In genomic region chr6:141226851-141227657, GRCm38 (mm10) we compare ENCODE assay signal across 12 mouse cellular contexts. TPM values are rescaled to one million over a fixed set of nuclear protein-coding genes. Genes with fewer than 3 reads are reported as not detected.
DNase-seq lines count a peak whose midpoint lies in the region; ATAC-seq and TF ChIP-seq lines count a peak whose summit lies in the region.
"Had no signal": no experiment of that assay in that cellular context is flagged by ENCODE, and none has a peak within 500 bp of the region (broad histone marks: within the 10 kb centered on the region; RNA-seq: fewer than 3 reads in every experiment).

No protein-coding gene starts in this region.

- no peaks in the 10 kb centered on the region for H3K9me3 ChIP-seq in stomach, embryonic 14.5 days (ENCODE audit: control insufficient read depth, low read depth, low read length)
- H3K9me3 ChIP-seq in stomach, postnatal 0 days (ENCODE audit: control insufficient read depth, low read length): no peaks in the 10 kb centered on the region
- no peaks in the 10 kb centered on the region for H3K9me3 ChIP-seq in stomach, embryonic 16.5 days (replicated peaks; ENCODE audit: control insufficient read depth, low read length)

- H3K4me2 ChIP-seq in stomach, embryonic 14.5 days (replicated peaks; ENCODE audit: low read depth, low read length): no peak overlapping the region
- no peak overlapping the region for H3K4me2 ChIP-seq in stomach, postnatal 0 days (replicated peaks; ENCODE audit: low read depth)
- peak overlapping the region; percentile 1; the same call in 1 of the 2 replicates for H3K4me2 ChIP-seq in stomach, embryonic 16.5 days (ENCODE audit: low read depth, low read length)

- H3K36me3 ChIP-seq in kidney, adult 2 months (ENCODE audit: control insufficient read depth, insufficient read depth, low read length): no peaks in the 10 kb centered on the region
- H3K36me3 ChIP-seq in stomach, embryonic 14.5 days (ENCODE audit: control insufficient read depth, insufficient read depth, low read length): no peaks in the 10 kb centered on the region
- no peaks in the 10 kb centered on the region for H3K36me3 ChIP-seq in stomach, postnatal 0 days (ENCODE audit: control insufficient read depth, insufficient read depth, low read length)
- H3K36me3 ChIP-seq in stomach, embryonic 16.5 days (ENCODE audit: control insufficient read depth, insufficient read depth, low read length): no peaks in the 10 kb centered on the region

- TF ChIP-seq EP300 in stomach, postnatal 0 days (optimal IDR thresholded peaks at IDR 0.05): no peak

- H3K4me3 ChIP-seq in kidney, adult 2 months (ENCODE audit: insufficient read depth, low read depth, low read length): no peak overlapping the region
- H3K4me3 ChIP-seq in stomach, embryonic 14.5 days (ENCODE audit: low read depth, low read length): no peak overlapping the region
- H3K4me3 ChIP-seq in stomach, postnatal 0 days (ENCODE audit: low read depth, low read length): no peak overlapping the region
- no peak overlapping the region for H3K4me3 ChIP-seq in stomach, embryonic 16.5 days (replicated peaks; ENCODE audit: low read length)

- ATAC-seq in stomach, embryonic 14.5 days (ENCODE audit: insufficient number of reproducible peaks, insufficient read depth, low FRiP score, low read depth): no peak
- ATAC-seq in stomach, postnatal 0 days (ENCODE audit: low FRiP score, low TSS enrichment): no peak
- no peak for ATAC-seq in stomach, embryonic 16.5 days (ENCODE audit: insufficient read depth, low FRiP score)

- no peak for TF ChIP-seq POLR2A in kidney, adult 2 months (IDR thresholded peaks at IDR 0.05; ENCODE audit: low read depth, low read length)

- no peak for TF ChIP-seq CTCF in kidney, adult 2 months (conservative IDR thresholded peaks at IDR 0.05; ENCODE audit: insufficient read depth, insufficient read length, low read depth, low read length)
- no peak for TF ChIP-seq CTCF in stomach, postnatal 0 days (IDR thresholded peaks at IDR 0.05; ENCODE audit: low read depth)

- H3K9ac ChIP-seq in stomach, embryonic 14.5 days (replicated peaks; ENCODE audit: low read depth, low read length): no peak overlapping the region
- H3K9ac ChIP-seq in stomach, postnatal 0 days (ENCODE audit: low read length): no peak overlapping the region
- H3K9ac ChIP-seq in stomach, embryonic 16.5 days (ENCODE audit: low read length): no peak overlapping the region

- 61% methylated on average over 15 of the region's 15 CpGs for WGBS in kidney, adult 2 months
- 53% methylated on average over 15 of the region's 15 CpGs for WGBS in stomach, embryonic 14.5 days
- WGBS in stomach, postnatal 0 days: 46% methylated on average over 15 of the region's 15 CpGs
- WGBS in stomach, embryonic 16.5 days: 55% methylated on average over 15 of the region's 15 CpGs

- DNase-seq in cerebellum, postnatal 10 days: peak; percentile 39 to 54
- DNase-seq in cerebellum, adult 11 months: no peak
- DNase-seq in kidney, adult 2 months: peak; percentile 39
- DNase-seq in kidney, adult 18-20 months: no peak
- DNase-seq in stomach, postnatal 0 days (ENCODE audit: low spot score): no peak
- DNase-seq in thymus, postnatal 14 days: no peak
- DNase-seq: B cell, adult 2 months; layer of hippocampus, adult 9-11 months; retina, postnatal 1 day; thymus, adult 2 months had no signal

- no peaks in the 10 kb centered on the region for H3K27me3 ChIP-seq in kidney, adult 2 months (replicated peaks; ENCODE audit: control insufficient read depth, insufficient read depth, low read length)
- H3K27me3 ChIP-seq in stomach, embryonic 14.5 days (ENCODE audit: control insufficient read depth, insufficient read depth, low read length): no peaks in the 10 kb centered on the region
- no peaks in the 10 kb centered on the region for H3K27me3 ChIP-seq in stomach, postnatal 0 days (ENCODE audit: control insufficient read depth, insufficient read depth, low read length)
- H3K27me3 ChIP-seq in stomach, embryonic 16.5 days (ENCODE audit: control insufficient read depth, insufficient read depth, low read length): no peaks in the 10 kb centered on the region

- H3K4me1 ChIP-seq in kidney, adult 2 months (ENCODE audit: control insufficient read depth, insufficient read depth, low read length): no peaks in the 10 kb centered on the region
- H3K4me1 ChIP-seq in stomach, embryonic 14.5 days (ENCODE audit: control insufficient read depth, insufficient read depth, low read length): no peaks in the 10 kb centered on the region
- H3K4me1 ChIP-seq in stomach, postnatal 0 days (replicated peaks; ENCODE audit: control insufficient read depth, insufficient read depth): no peaks in the 10 kb centered on the region
- no peaks in the 10 kb centered on the region; the same call in 1 of the 2 replicates for H3K4me1 ChIP-seq in stomach, embryonic 16.5 days (ENCODE audit: control insufficient read depth, insufficient read depth, low read length)

- H3K27ac ChIP-seq in kidney, adult 2 months (ENCODE audit: insufficient read depth, low read depth, low read length): peak overlapping the region; percentile 23; the same call in 1 of the 2 replicates
- H3K27ac ChIP-seq in stomach, embryonic 14.5 days (ENCODE audit: low read length): peak overlapping the region; percentile 52; the same call in 1 of the 2 replicates
- no peak overlapping the region for H3K27ac ChIP-seq in stomach, postnatal 0 days (replicated peaks)
- peak overlapping the region; percentile 55; the same call in 1 of the 2 replicates for H3K27ac ChIP-seq in stomach, embryonic 16.5 days (ENCODE audit: low read length)

RNA-seq across cellular contexts. Expression of gene Pde3a, which starts 22.0 kb away (rescaled TPM):
- polyA plus RNA-seq in kidney, adult 2 months (2012; rRNA removed): 4.1 and 4.2 TPM in 2 replicates
- 12.0 and 15.1 TPM in 2 replicates for polyA plus RNA-seq in stomach, embryonic 14.5 days (2014; fragmentation: Nextera tagmentation; extraction: Ambion mirVana)
- polyA plus RNA-seq in stomach, postnatal 0 days (2015; fragmentation: Nextera tagmentation; extraction: Ambion mirVana): 4.0 and 4.1 TPM in 2 replicates
- 7.8 and 9.6 TPM in 2 replicates for polyA plus RNA-seq in stomach, embryonic 16.5 days (2015; fragmentation: Nextera tagmentation; extraction: Ambion mirVana)

Comparison
In these comparisons a context has a peak if more than half of its experiments do, and no peak if none do; other contexts are left out.
1. DNase-seq: peak in cerebellum, postnatal 10 days (2 of 2) and kidney, adult 2 months (single experiment); none in cerebellum, adult 11 months (single experiment), kidney, adult 18-20 months (single experiment), stomach, postnatal 0 days (single experiment) and thymus, postnatal 14 days (single experiment).